Mouse (Mus musculus) liver, adult 2 months (tissue): ENCODE results near the gene Trim14. TPM values are rescaled to one million over a fixed set of nuclear protein-coding genes. Genes with fewer than 3 reads are reported as not detected.

Experiments
- DNase-seq: peaks from one replicate; pipeline ENCODE4 v3.0.0-alpha.2; 2011; ENCODE audit warnings: low read depth, low spot score; ENCODE audit errors: extremely low read depth
- H3K27ac ChIP-seq: fragments of 200-500 bp; replicated peaks from 2 replicates; pipeline ENCODE4 v1.5.1; 2012; ENCODE audit warnings: low read depth, mild to moderate bottlenecking, control low read depth, inconsistent platforms, low read length; ENCODE audit not compliant: insufficient read depth
- H3K27me3 ChIP-seq: fragments of 200-500 bp; 2 replicates; pipeline ENCODE4 v1.6.1; 2012; ENCODE audit warnings: mild to moderate bottlenecking, moderate library complexity, low read length, inconsistent platforms; ENCODE audit not compliant: control insufficient read depth, insufficient read depth
- H3K36me3 ChIP-seq: fragments of 200-500 bp; 2 replicates; pipeline ENCODE4 v1.6.1; 2012; ENCODE audit warnings: low read length, inconsistent platforms; ENCODE audit not compliant: control insufficient read depth, insufficient read depth
- H3K4me1 ChIP-seq: fragments of 200-500 bp; 2 replicates; pipeline ENCODE4 v1.6.1; 2011; ENCODE audit warnings: low read length; ENCODE audit not compliant: control insufficient read depth, insufficient read depth
- H3K4me3 ChIP-seq: fragments of 200-500 bp; 2 replicates; pipeline ENCODE4 v1.5.1; 2011; ENCODE audit warnings: low read depth, mild to moderate bottlenecking, control low read depth, low read length, moderate library complexity; ENCODE audit not compliant: insufficient read depth
- H3K79me2 ChIP-seq: fragments of 200-500 bp; 2 replicates; pipeline ENCODE4 v1.6.1; 2012; ENCODE audit warnings: inconsistent platforms, mild to moderate bottlenecking, low read length, moderate library complexity; ENCODE audit not compliant: control insufficient read depth, insufficient read depth
- H3K9ac ChIP-seq: fragments of 200-500 bp; 2 replicates; pipeline ENCODE4 v1.6.1; 2012; ENCODE audit warnings: low read depth, mild to moderate bottlenecking, control low read depth, inconsistent platforms, low read length
- CTCF ChIP-seq: fragments of 200-500 bp; IDR thresholded peaks from 2 replicates; pipeline ENCODE4 v1.5.1; 2011; ENCODE audit warnings: low read depth, low read length, control low read depth
- POLR2A ChIP-seq: fragments of 200-500 bp; IDR thresholded peaks from 2 replicates; pipeline ENCODE4 v1.6.1; 2011; ENCODE audit warnings: low read length, control low read depth; ENCODE audit not compliant: insufficient read depth; ENCODE audit errors: extremely low read depth
- WGBS: fragments of 180-500 bp; shearing (Covaris S2); methylation state at CpG from one replicate; pipeline ENCODE4 v1.1.7; 2018; 5-methylcytosine and 5-hydroxymethylcytosine counted together
- polyA plus RNA-seq: library from polyadenylated mRNA; depleted of rRNA; stranded (reverse); fragments of >200 nt; gene quantifications from 2 replicates; pipeline ENCODE4 v1.2.3, GENCODE M21; 2012
- total RNA-seq: library from RNA; depleted of rRNA; stranded (reverse); fragments of >200 nt; gene quantifications from 2 replicates; pipeline ENCODE4 v1.2.3, GENCODE M21; 2014

Trim14 gene
- total and polyA plus RNA-seq, 2 experiments = 24.9 to 26.5 TPM

DNA sequence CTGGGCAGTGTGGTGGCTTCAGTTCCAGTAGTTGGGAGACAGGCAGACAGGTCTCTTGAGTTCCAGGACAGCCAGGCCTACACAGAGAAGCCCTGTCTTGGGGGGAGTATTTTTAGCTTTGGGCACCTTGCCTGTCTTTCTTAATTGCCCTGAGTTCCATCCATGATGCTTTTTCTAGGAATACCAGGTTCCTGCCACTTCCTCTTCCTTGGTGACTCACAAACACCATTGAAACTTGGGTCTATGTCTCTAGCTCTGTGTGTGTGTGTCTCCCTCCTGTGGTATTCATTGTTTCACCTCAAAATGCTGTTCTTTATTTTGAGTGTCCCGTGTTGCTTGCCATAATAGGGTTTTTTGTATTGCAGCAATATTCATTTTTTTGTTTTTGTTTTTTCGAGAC, 77.5 kb downstream of the Trim14 start:
- H3K4me3 ChIP-seq = no peak overlapping the region
- no peak overlapping the region for H3K27ac ChIP-seq
- peaks cover 36% of the 10 kb centered on the region for H3K79me2 ChIP-seq
- 81% methylated on average over 2 of the region's 2 CpGs for WGBS
- H3K4me1 ChIP-seq = peaks cover 8% of the 10 kb centered on the region
- no peaks in the 10 kb centered on the region for H3K27me3 ChIP-seq
- H3K9ac ChIP-seq = no peak overlapping the region
- TF ChIP-seq POLR2A (no peak), CTCF (no peak)
- H3K36me3 ChIP-seq = peaks cover 13% of the 10 kb centered on the region
- DNase-seq = no peak

DNA sequence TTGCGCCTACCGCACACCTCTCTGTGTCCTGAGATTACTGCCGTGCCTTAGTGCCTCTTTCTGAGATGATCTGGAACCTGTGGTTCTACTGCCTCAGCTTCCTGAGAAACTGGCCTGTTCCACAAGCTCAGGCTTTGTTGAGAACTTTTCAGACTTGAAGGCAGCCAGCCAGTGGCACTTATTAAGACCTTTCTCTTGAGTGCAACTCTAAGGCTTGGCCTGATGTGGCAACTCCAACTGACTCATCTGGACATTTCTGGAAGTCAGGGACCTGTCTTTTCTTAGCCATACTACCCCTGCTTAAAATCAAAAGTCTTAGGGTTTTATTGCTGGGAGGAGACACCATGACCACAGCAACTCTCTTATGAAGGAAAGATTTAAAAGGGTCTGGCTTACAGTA, 78.8 kb downstream of the Trim14 start:
- H3K79me2 ChIP-seq = peaks cover 47% of the 10 kb centered on the region
- H3K4me3 ChIP-seq = no peak overlapping the region
- 94% methylated on average over 3 of the region's 3 CpGs for WGBS
- no peak for DNase-seq
- H3K27me3 ChIP-seq = no peaks in the 10 kb centered on the region
- H3K27ac ChIP-seq = no peak overlapping the region
- H3K4me1 ChIP-seq = peaks cover 18% of the 10 kb centered on the region
- no peak overlapping the region for H3K9ac ChIP-seq
- H3K36me3 ChIP-seq = peaks cover 7% of the 10 kb centered on the region
- TF ChIP-seq CTCF = no peak
- TF ChIP-seq POLR2A = no peak

DNA sequence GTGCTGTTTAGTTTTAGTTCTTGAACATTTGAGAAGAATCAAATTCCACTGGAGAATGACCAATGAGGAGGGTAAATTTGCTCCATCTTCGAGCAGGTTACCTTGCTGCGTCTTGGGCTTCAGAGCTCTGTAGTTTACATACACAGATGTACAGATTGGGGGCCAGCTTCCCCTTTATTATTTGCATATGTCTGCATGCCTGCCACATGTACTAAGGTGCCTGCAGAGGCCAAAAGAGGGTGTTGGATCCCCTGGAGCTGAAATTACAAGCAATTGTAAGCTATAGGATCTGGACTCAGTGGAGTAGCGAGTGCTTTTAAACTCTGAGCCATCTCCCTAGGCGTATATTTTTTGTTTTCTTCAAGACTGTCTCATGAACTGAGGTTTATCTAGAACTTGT, 79.2 kb downstream of the Trim14 start:
- DNase-seq = no peak
- H3K36me3 ChIP-seq = peaks cover 7% of the 10 kb centered on the region
- no peak overlapping the region for H3K27ac ChIP-seq
- H3K9ac ChIP-seq = no peak overlapping the region
- H3K4me1 ChIP-seq = peaks cover 18% of the 10 kb centered on the region
- TF ChIP-seq POLR2A (no peak), CTCF (no peak)
- H3K79me2 ChIP-seq = peaks cover 49% of the 10 kb centered on the region
- 91% methylated on average over 4 of the region's 4 CpGs for WGBS
- H3K4me3 ChIP-seq = no peak overlapping the region
- H3K27me3 ChIP-seq = no peaks in the 10 kb centered on the region

DNA sequence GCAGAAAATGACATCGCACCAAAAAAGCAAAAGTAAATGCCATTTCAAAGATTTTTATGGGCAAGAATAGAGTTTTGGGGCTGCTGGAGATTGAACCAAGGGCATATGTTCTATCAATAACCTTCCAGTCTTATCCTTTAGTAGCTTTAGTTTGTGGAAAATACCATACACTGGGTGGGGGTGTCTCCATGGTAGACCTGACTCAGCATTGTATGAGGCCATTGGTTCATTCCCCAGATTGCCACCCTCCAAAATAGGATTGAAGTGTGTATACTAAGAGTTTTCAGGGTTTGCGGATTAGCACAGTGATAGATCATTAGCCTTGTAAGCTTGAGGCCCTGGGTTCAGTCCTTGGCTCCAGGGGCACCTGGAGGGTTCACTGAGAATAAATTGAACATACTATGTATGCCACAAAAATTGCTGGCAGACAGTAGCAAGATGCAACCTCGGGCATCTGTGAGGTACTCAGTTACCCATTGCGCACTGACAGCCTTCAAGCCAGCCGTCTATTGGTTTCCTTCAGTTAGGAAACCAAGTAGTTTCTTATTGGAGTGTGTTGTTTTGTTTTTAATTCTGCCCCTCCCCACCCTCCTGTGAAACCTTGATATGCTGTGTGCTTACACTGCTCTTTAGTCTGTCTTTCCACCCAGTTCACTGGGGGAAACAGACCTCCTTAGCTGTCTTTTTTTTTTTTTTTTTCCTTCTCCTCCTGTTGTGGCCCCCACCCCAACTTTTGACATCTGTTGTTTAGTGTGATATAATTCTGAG, 81.7 kb downstream of the Trim14 start:
- Histone ChIP-seq H3K9ac (no peak overlapping the region), H3K27ac (no peak overlapping the region), H3K36me3 (no peaks in the 10 kb centered on the region; the same call in 1 of the 2 replicates), H3K4me1 (peaks cover 18% of the 10 kb centered on the region), H3K79me2 (peaks cover 49% of the 10 kb centered on the region), H3K4me3 (no peak overlapping the region), H3K27me3 (no peaks in the 10 kb centered on the region)
- WGBS = 78% methylated on average over 5 of the region's 5 CpGs
- TF ChIP-seq POLR2A = no peak
- no peak for TF ChIP-seq CTCF
- DNase-seq = no peak

DNA sequence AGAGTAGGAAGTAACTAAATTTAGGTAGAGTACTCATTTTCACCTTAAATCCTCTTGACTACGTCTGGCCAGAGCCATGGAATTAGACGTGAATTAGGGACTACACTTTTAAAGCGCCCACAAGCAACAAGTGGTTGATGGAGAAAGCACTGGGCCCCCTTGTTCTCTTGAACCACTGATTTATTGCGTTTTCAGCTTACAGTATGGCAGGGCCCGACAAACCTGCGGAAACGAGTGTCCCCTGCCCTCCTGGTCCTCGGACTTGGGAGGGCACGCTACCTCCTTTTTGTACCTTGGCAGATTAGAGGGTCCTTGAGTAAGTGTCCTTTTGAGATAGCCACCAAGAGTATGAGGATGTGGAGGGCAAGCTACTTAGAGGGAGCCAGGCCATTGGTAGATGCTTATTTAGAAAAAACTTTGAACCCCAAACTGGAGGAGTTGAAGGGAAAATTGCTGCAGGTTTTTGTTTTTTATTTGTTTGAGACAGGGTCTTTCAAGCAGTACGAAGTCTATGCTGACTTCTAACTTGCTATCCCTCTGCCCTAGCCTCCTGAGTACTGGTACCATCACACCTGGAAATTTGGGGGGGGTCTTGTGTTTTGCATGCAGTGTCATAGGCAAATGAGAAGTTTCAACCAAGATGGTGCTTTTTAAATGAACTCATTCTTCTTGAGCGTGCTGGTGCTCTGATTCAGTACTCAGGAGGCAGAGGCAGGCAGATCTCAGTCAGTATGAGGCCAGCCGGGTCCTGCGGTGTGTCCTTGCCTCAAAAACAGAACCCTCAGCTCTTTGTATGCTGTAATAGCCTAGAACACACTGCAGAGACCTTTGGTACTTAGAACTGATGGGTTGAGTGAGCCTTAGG, 82.9 kb downstream of the Trim14 start:
- H3K4me3 ChIP-seq = peak overlapping the region; percentile 99; the same call in 1 of the 2 replicates
- peaks cover 47% of the 10 kb centered on the region for H3K79me2 ChIP-seq
- WGBS = 51% methylated on average over 13 of the region's 13 CpGs
- H3K4me1 ChIP-seq = peaks cover 18% of the 10 kb centered on the region
- H3K36me3 ChIP-seq = no peaks in the 10 kb centered on the region; the same call in 1 of the 2 replicates
- H3K27me3 ChIP-seq = no peaks in the 10 kb centered on the region
- H3K9ac ChIP-seq = 0 out of 2 replicates have a peak overlapping the region, but pooled peaks have one; percentile 4
- no peak overlapping the region for H3K27ac ChIP-seq
- DNase-seq = no peak
- TF ChIP-seq CTCF (no peak), POLR2A (no peak)
